Mouse (Mus musculus): ENCODE data around the gene Ubac1. TPM values are rescaled to one million over a fixed set of nuclear protein-coding genes. Genes with fewer than 3 reads are reported as not detected.
A peak's percentile ranks its signal among the peaks of the same experiment; 100 is the strongest.

Ubac1 gene
- total and polyA plus RNA-seq, 3 experiments, result 41.3 to 110 (median 99.1) TPM

DNA sequence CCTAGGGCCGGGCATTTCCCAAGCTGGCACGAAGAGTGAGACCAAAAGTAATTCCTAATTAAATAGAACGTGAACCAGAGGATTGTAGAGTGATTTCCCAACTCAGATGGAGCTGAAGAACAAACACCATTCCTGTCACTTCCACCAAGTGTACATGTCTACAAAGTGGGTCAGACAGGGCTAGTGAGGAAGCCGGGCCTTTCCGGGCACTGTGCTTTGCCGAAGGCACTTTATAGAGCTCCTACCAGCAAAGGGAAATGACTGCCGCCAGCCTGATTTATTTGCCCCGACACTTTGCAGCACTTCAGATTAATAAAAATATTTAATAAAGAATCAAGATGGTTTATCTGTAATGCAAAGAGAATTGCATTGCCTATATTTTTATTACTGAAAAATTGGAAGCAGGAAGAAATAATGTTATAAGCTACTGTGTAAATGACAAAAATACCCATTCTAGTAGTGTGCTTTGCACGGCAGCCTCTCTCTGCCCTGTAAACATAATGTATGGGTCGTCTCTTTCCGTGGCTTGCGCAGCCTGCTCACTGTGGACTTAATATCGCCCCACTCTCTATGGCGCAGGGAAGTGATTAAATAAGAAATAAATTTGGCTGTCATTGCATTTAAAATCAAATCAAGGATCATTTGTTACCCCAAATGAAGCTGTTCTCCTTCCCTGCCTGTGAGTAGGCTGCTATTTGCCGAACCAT is 12.9 kb upstream of the Ubac1 start:
- no peak for TF ChIP-seq TAL1 (conservative IDR thresholded peaks at IDR 0.05; ENCODE audit: low read depth, low read length)
- TF ChIP-seq CTCF (IDR thresholded peaks at IDR 0.05; ENCODE audit: low read depth, low read length), result no peak
- no peak for TF ChIP-seq POLR2AphosphoS5 (IDR thresholded peaks at IDR 0.05; ENCODE audit: insufficient replicate concordance, low read depth, low read length)
- no peak for TF ChIP-seq GATA2 (IDR thresholded peaks at IDR 0.05; ENCODE audit: borderline replicate concordance, low read depth, low read length)
- TF ChIP-seq GATA1 (IDR thresholded peaks at IDR 0.05; ENCODE audit: borderline replicate concordance, low read length), result no peak
- H3K4me3 ChIP-seq (ENCODE audit: low read depth, low read length), result no peak overlapping the region
- DNase-seq (ENCODE audit: low spot score) (no peak), ATAC-seq (ENCODE audit: extremely low read depth, insufficient number of reproducible peaks, low FRiP score, poor library complexity, severe bottlenecking) (no peak)
- no peaks in the 10 kb centered on the region for H3K9me3 ChIP-seq (replicated peaks)
- no peaks in the 10 kb centered on the region for H3K4me1 ChIP-seq (ENCODE audit: insufficient read depth, low read depth, low read length)
- peaks cover 63% of the 10 kb centered on the region for H3K27me3 ChIP-seq (ENCODE audit: insufficient read depth, low read length)
- H3K36me3 ChIP-seq (replicated peaks), result no peaks in the 10 kb centered on the region

GRCm38 (mm10) chr2:26030288-26030687 is 8.7 kb upstream of the Ubac1 start:
- no peak for ATAC-seq (ENCODE audit: extremely low read depth, insufficient number of reproducible peaks, low FRiP score, poor library complexity, severe bottlenecking)

DNA sequence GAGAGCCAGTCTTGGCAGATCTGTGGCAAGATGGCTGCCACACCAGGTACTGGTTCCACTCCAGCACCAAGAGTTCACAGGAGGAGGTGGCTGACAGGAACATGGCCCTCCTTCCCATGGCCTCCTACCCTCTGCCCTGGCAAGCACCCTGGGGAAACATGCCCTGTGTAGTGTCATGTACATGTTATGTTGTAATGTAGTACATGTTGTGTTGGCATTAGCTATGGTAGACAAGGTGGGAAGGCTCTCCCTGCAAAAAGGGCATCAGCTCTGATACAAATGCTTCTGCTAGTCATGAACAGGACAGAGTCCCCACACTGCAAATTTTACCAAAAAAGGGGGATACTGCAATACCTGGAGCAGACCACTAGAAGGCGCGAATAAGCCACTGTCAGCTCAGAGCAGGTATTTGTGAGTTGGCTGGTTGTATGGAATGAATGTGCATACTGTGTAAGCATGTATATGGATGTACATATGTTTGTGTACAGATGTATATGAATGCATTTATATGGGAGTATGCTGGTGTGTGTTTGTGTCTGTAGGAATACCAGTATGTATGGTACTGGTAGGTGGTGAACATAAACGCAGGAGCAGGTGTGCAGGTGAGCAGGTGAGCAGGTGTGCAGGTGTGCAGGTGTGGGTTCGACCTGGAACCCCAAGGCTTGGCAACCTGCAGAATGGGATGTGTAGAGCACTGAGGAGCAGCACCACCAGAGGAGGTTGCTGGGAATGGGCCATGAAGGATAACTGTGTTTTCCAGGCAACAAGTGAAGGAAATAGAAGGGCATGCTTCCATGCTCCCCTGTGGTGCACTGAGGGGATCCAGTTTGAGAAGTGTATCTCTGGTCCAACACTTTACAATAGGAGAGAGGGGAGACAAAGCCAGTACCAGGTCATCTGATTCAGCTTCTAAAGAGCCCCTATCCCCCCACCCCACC is 2.9 kb upstream of the Ubac1 start:
- no peaks in the 10 kb centered on the region for H3K9me3 ChIP-seq (replicated peaks)
- peak; percentile 56 for DNase-seq (ENCODE audit: low spot score)
- peaks cover 33% of the 10 kb centered on the region for H3K27me3 ChIP-seq (ENCODE audit: insufficient read depth, low read length)
- peaks cover 6% of the 10 kb centered on the region for H3K36me3 ChIP-seq (replicated peaks)
- H3K4me1 ChIP-seq (ENCODE audit: insufficient read depth, low read depth, low read length), result peaks cover 33% of the 10 kb centered on the region
- ATAC-seq (ENCODE audit: extremely low read depth, insufficient number of reproducible peaks, low FRiP score, poor library complexity, severe bottlenecking), result no peak
- H3K4me3 ChIP-seq (ENCODE audit: low read depth, low read length), result no peak overlapping the region; the same call in 1 of the 2 replicates
- TF ChIP-seq GATA2 (IDR thresholded peaks at IDR 0.05; ENCODE audit: borderline replicate concordance, low read depth, low read length), result no peak
- TF ChIP-seq TAL1 (conservative IDR thresholded peaks at IDR 0.05; ENCODE audit: low read depth, low read length), result no peak
- TF ChIP-seq CTCF (IDR thresholded peaks at IDR 0.05; ENCODE audit: low read depth, low read length), result peak; percentile 98
- no peak for TF ChIP-seq GATA1 (IDR thresholded peaks at IDR 0.05; ENCODE audit: borderline replicate concordance, low read length)

More at GRCm38 (mm10) chr2:26030288-26030687, 8.7 kb upstream of the Ubac1 start:
- Histone ChIP-seq H3K4me3 (ENCODE audit: low read depth, low read length) (no peak overlapping the region), H3K9me3 (replicated peaks) (no peaks in the 10 kb centered on the region), H3K27me3 (ENCODE audit: insufficient read depth, low read length) (peaks cover 63% of the 10 kb centered on the region), H3K4me1 (ENCODE audit: insufficient read depth, low read depth, low read length) (peaks cover 4% of the 10 kb centered on the region; the same call in 1 of the 2 replicates), H3K36me3 (replicated peaks) (no peaks in the 10 kb centered on the region)
- DNase-seq (ENCODE audit: low spot score), result no peak
- no peak for TF ChIP-seq TAL1 (conservative IDR thresholded peaks at IDR 0.05; ENCODE audit: low read depth, low read length)
- TF ChIP-seq GATA2 (IDR thresholded peaks at IDR 0.05; ENCODE audit: borderline replicate concordance, low read depth, low read length), result no peak
- no peak for TF ChIP-seq CTCF (IDR thresholded peaks at IDR 0.05; ENCODE audit: low read depth, low read length)
- TF ChIP-seq POLR2AphosphoS5 (IDR thresholded peaks at IDR 0.05; ENCODE audit: insufficient replicate concordance, low read depth, low read length), result no peak
- TF ChIP-seq GATA1 (IDR thresholded peaks at IDR 0.05; ENCODE audit: borderline replicate concordance, low read length), result no peak

DNA sequence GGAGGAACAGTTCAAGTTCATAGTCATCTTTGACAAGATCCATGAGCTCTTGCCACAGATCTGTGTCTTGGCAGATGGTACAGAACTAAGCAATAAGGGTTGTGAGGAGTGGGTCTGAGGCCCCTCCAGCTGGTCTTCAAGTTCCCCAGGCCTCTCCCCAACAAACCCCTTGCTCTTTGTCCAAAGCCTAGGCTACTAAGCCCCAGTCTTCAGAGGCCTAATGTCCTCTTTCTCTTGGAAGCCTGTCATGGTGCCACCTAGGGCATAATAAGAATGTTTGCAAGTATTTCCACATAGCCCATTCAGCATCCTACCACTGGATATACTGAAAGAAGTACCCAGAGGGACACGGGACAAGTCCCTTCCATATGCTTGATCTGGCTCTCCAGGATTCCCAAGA is 1.1 kb upstream of the Ubac1 start:
- TF ChIP-seq GATA2 (IDR thresholded peaks at IDR 0.05; ENCODE audit: borderline replicate concordance, low read depth, low read length) (no peak), CTCF (IDR thresholded peaks at IDR 0.05; ENCODE audit: low read depth, low read length) (no peak), TAL1 (conservative IDR thresholded peaks at IDR 0.05; ENCODE audit: low read depth, low read length) (no peak), GATA1 (IDR thresholded peaks at IDR 0.05; ENCODE audit: borderline replicate concordance, low read length) (no peak), POLR2AphosphoS5 (IDR thresholded peaks at IDR 0.05; ENCODE audit: insufficient replicate concordance, low read depth, low read length) (no peak)
- Histone ChIP-seq H3K9me3 (replicated peaks) (no peaks in the 10 kb centered on the region), H3K36me3 (replicated peaks) (peaks cover 18% of the 10 kb centered on the region), H3K4me1 (ENCODE audit: insufficient read depth, low read depth, low read length) (peaks cover 47% of the 10 kb centered on the region), H3K4me3 (ENCODE audit: low read depth, low read length) (no peak overlapping the region), H3K27me3 (ENCODE audit: insufficient read depth, low read length) (peaks cover 22% of the 10 kb centered on the region)
- DNase-seq (ENCODE audit: low spot score), result no peak
- no peak for ATAC-seq (ENCODE audit: extremely low read depth, insufficient number of reproducible peaks, low FRiP score, poor library complexity, severe bottlenecking)

DNA sequence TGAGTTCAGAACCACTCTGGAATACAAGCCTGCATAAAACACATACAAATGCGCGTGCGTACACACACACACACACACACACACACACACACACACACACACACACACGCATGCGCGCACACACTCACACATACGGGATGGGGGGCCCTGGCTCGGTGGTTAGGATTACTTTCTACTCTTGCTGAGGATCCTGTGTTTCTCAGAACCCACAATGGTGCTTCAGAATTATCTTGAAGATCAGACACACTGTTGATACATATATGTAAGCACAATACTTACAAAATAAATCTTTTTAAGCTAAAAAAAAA is 665 bp upstream of the Ubac1 start:
- DNase-seq (ENCODE audit: low spot score) (no peak), ATAC-seq (ENCODE audit: extremely low read depth, insufficient number of reproducible peaks, low FRiP score, poor library complexity, severe bottlenecking) (no peak)
- Histone ChIP-seq H3K4me1 (ENCODE audit: insufficient read depth, low read depth, low read length) (peaks cover 51% of the 10 kb centered on the region), H3K27me3 (ENCODE audit: insufficient read depth, low read length) (peaks cover 20% of the 10 kb centered on the region), H3K4me3 (ENCODE audit: low read depth, low read length) (peak overlapping the region; percentile 91), H3K36me3 (replicated peaks) (peaks cover 23% of the 10 kb centered on the region), H3K9me3 (replicated peaks) (no peaks in the 10 kb centered on the region)
- TF ChIP-seq CTCF (IDR thresholded peaks at IDR 0.05; ENCODE audit: low read depth, low read length) (no peak), GATA1 (IDR thresholded peaks at IDR 0.05; ENCODE audit: borderline replicate concordance, low read length) (no peak), TAL1 (conservative IDR thresholded peaks at IDR 0.05; ENCODE audit: low read depth, low read length) (no peak), POLR2AphosphoS5 (IDR thresholded peaks at IDR 0.05; ENCODE audit: insufficient replicate concordance, low read depth, low read length) (no peak), GATA2 (IDR thresholded peaks at IDR 0.05; ENCODE audit: borderline replicate concordance, low read depth, low read length) (no peak)
